Mouse (Mus musculus) embryonic facial prominence, embryonic 10.5 days (tissue): Measurements from ENCODE around the gene Suco. TPM values are rescaled to one million over a fixed set of nuclear protein-coding genes. Genes with fewer than 3 reads are reported as not detected.
A peak's percentile ranks its signal among the peaks of the same experiment; 100 is the strongest.

Experiments
- DNase-seq: peaks from one replicate; pipeline ENCODE4 v3.0.0-alpha.2; 2017; ENCODE audit warnings: low spot score
- H3K27ac ChIP-seq: fragments of 300-500 bp; sonication (generic); replicated peaks from 2 replicates; pipeline ENCODE4 v1.5.1; 2016; ENCODE audit warnings: mild to moderate bottlenecking
- H3K27me3 ChIP-seq: fragments of 300-500 bp; sonication (generic); replicated peaks from 2 replicates; pipeline ENCODE4 v1.6.1; 2016; ENCODE audit warnings: low read depth, mild to moderate bottlenecking; ENCODE audit not compliant: poor library complexity, severe bottlenecking
- H3K36me3 ChIP-seq: fragments of 300-500 bp; sonication (generic); replicated peaks from 2 replicates; pipeline ENCODE4 v1.6.1; 2016; ENCODE audit warnings: mild to moderate bottlenecking, moderate library complexity
- H3K4me1 ChIP-seq: fragments of 300-500 bp; sonication (generic); 2 replicates; pipeline ENCODE4 v1.6.1; 2016
- H3K4me3 ChIP-seq: fragments of 300-500 bp; sonication (generic); 2 replicates; pipeline ENCODE4 v1.5.1; 2016; ENCODE audit warnings: mild to moderate bottlenecking, moderate library complexity
- H3K9me3 ChIP-seq: fragments of 300-500 bp; sonication (generic); 2 replicates; pipeline ENCODE4 v1.6.1; 2016; ENCODE audit warnings: mild to moderate bottlenecking
- WGBS: fragments of 180-500 bp; shearing (Covaris S2); methylation state at CpG from one replicate; pipeline ENCODE4 v1.1.7; 2016; 5-methylcytosine and 5-hydroxymethylcytosine counted together
- polyA plus RNA-seq: library from polyadenylated mRNA; unstranded; fragments of >200 nt; fragmentation: Nextera tagmentation; extraction: Ambion mirVana; gene quantifications from 2 replicates; pipeline ENCODE4 v1.2.1, GENCODE M21; 2016

Suco gene
- 26.6 and 32.5 TPM in 2 replicates for polyA plus RNA-seq

DNA sequence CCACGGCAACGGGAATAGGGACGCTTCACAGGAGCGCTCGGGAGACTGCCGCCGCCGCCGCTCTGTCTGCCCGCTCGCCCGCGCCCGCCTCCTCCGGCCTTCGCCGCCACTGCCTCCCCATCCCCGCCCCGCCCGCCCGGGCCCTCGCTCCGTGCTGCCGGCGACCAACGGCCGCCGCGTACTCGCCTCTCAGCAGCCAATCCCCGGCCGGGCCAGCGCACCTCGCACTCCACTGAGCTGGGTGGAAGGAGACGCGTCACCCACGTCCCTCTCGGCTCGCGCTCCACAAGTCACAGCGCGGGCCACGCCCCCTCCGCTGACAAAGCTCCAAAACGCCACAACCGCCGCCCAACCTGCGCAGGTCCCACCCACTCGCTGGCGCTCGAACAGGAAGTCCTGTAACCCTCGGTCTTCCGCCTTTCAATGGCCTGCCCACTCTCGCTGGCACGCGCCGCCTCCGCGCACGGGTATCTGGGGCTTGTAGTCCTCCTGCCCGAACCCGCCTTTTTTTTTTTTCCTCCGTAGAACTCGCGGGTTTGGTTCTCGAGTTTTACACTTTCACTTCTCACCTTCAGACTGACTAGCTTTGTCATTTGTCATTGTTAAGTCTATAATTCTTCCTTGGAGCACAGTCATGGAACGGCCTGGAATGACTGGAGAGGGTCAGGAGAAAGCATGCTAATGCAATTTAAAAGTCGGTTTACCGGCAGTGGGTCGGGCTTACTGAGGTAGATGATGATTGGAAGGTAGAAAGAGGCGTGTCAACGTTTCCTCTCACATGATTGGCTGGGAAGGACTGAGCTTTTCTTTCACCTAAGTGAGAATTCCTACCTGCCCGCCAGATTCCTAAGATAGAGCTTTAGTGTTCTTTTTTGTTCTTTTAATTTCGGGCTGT lies at the start of gene Suco:
Gene Suco, minus strand, starts transcription at position 130 of the 895 bp plus-strand sequence.
- no peaks in the 10 kb centered on the region for H3K27me3 ChIP-seq
- peaks cover 30% of the 10 kb centered on the region for H3K4me1 ChIP-seq
- peak within 1 kb of the TSS; percentile 97 for H3K27ac ChIP-seq
- no peaks in the 10 kb centered on the region for H3K36me3 ChIP-seq
- peak; percentile 100 for DNase-seq
- H3K4me3 ChIP-seq: peak within 1 kb of the TSS; percentile 93
- under 1% methylated on average over 64 of the region's 74 CpGs for WGBS
- H3K9me3 ChIP-seq: no peaks in the 10 kb centered on the region

DNA sequence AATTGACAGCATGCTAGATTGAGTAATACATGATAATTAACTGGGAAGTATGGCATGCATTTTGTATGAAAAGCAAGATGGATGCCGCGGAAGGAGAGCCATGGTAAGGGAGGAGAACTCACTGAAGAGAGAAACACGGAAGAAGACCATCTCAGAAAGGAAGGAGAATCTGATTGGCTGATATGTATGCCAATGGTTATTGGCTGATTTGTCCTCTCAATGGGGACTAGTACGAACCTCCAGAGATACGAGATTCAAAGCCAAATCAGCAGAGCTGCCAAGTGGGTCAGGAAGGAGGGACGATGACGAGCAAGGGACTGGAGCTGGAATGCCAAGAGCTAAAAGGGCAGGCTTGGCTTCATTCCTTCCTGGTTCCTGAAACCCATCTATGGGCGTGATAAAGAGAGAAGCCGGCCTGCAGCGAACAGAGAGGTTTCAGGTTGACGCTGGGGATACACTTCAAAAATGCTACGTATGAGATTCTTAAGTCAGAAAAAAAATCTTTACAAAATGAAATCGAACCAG lies 48.9 kb upstream of the Suco start:
- H3K27me3 ChIP-seq: no peaks in the 10 kb centered on the region
- no peak overlapping the region for H3K27ac ChIP-seq
- no peak for DNase-seq
- no peak overlapping the region for H3K4me3 ChIP-seq
- no peaks in the 10 kb centered on the region for H3K9me3 ChIP-seq
- no peaks in the 10 kb centered on the region for H3K36me3 ChIP-seq
- peaks cover 5% of the 10 kb centered on the region; the same call in 1 of the 2 replicates for H3K4me1 ChIP-seq
- WGBS: 87% methylated on average over 13 of the region's 13 CpGs

DNA sequence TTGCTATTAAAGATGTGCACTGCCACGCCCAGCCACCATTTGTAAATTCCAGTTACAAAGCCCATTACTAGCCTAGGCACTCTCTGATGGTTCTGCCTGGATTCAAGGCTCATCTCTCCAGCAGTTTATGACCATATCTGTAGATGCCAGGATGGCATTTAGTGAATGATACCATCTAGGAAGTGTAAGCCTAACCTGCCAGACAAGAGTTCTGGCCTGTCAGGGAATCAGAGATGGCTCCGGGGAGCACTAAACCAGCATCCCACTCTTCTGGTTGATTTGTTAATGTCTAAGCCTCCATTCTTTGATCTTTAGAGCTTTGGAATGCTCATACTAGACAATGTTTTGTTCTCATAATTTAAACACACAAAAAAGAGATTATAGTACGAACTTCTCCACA lies 47.8 kb upstream of the Suco start:
- Histone ChIP-seq H3K27ac (no peak overlapping the region), H3K4me1 (peaks cover 14% of the 10 kb centered on the region), H3K9me3 (no peaks in the 10 kb centered on the region), H3K36me3 (no peaks in the 10 kb centered on the region), H3K4me3 (no peak overlapping the region), H3K27me3 (no peaks in the 10 kb centered on the region)
- DNase-seq: no peak
- WGBS: 81% methylated on average over 3 of the region's 3 CpGs

DNA sequence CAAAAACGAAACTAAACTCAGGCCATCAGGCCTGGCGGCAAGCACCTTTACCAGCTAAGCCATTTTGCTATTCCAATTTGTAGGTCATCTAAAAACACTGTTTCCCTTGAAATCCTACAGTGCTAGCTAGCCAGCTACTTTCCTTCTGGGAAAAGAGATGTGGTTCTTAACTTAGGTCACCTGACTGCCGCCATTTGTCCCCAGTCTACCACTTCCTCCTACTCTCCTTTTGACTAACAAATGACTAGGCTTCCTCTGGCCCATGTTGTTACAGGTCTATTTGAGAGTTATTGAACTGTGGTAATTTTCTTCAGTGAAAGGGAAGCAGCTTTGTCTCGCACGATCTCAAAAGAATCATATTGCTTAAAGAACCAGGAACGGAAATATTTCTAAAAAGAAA lies 45.4 kb upstream of the Suco start:
- H3K27me3 ChIP-seq: no peaks in the 10 kb centered on the region
- 83% methylated on average over 6 of the region's 6 CpGs for WGBS
- DNase-seq: no peak
- no peaks in the 10 kb centered on the region for H3K9me3 ChIP-seq
- no peak overlapping the region for H3K4me3 ChIP-seq
- peaks cover 31% of the 10 kb centered on the region for H3K4me1 ChIP-seq
- H3K27ac ChIP-seq: no peak overlapping the region
- H3K36me3 ChIP-seq: no peaks in the 10 kb centered on the region

DNA sequence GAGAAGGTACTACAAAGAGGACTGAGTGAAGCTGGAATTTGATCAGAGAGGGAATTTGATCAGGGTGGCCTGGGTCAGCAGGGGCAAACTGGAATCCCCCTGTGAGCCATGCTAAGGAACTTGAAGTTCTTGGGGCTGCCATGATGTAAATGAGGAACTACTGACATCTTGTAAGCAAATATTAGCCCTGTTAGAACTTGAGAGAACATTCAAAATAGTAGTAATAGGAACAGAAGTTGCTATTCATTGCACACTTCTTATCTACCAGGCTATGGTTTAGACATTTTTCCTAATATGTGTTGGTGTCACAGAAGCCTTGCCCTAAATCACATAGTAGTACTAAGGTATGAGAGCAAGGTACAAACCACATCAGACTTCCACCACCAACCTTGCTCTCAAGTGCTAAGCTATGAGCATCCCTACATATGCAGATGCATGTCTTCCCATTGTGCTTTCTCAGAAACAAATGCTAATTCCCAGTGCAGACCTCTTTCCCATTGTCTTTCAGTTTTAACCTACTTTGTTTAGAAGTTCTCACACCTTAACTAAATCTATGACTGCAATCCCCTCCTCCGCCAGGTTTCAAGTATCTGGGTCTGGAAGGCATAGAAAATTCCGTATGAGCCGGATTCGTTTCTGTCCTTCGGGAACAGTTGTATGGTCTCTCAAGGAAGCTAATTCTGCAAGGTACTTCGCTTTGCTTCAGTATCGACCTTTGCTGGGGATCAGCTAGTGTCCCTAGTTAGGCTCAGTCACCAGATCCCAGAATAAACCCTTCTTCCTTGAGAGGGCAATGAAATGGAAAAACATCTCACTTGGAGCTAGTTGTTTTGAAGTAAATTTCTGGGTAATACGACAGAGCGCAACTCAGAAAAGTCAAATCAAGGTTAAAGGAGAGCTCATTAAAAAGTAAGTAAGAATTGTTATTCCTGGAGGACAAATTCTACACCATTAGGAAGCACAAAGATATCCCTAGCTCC lies 44.3 kb upstream of the Suco start:
- Histone ChIP-seq H3K4me1 (peaks cover 41% of the 10 kb centered on the region), H3K9me3 (no peaks in the 10 kb centered on the region), H3K36me3 (no peaks in the 10 kb centered on the region), H3K27ac (no peak overlapping the region), H3K27me3 (no peaks in the 10 kb centered on the region), H3K4me3 (no peak overlapping the region)
- DNase-seq: no peak
- WGBS: 84% methylated on average over 9 of the region's 9 CpGs

DNA sequence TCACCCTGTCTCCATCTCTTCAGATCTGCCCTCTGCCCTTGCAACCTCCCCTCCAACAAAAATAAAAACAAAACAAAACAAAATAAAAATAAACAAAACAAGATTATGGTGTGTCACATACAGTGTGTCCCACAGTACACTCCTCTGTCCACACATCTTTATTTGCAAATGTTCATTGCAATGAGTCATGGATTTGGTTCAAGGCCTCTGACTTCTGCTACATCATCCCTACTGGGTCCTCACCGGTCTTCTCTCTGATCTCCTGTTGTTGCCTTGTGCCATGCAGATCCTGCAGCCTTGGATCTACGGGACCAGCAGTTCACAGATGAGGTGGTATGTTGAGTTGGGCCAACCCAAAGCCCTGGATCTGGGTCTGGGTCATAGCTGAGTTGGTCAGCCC lies 43.1 kb upstream of the Suco start:
- no peaks in the 10 kb centered on the region for H3K36me3 ChIP-seq
- 92% methylated on average over 2 of the region's 2 CpGs for WGBS
- H3K4me3 ChIP-seq: no peak overlapping the region
- H3K4me1 ChIP-seq: peaks cover 41% of the 10 kb centered on the region
- no peaks in the 10 kb centered on the region for H3K27me3 ChIP-seq
- H3K27ac ChIP-seq: no peak overlapping the region
- no peaks in the 10 kb centered on the region for H3K9me3 ChIP-seq
- no peak for DNase-seq

DNA sequence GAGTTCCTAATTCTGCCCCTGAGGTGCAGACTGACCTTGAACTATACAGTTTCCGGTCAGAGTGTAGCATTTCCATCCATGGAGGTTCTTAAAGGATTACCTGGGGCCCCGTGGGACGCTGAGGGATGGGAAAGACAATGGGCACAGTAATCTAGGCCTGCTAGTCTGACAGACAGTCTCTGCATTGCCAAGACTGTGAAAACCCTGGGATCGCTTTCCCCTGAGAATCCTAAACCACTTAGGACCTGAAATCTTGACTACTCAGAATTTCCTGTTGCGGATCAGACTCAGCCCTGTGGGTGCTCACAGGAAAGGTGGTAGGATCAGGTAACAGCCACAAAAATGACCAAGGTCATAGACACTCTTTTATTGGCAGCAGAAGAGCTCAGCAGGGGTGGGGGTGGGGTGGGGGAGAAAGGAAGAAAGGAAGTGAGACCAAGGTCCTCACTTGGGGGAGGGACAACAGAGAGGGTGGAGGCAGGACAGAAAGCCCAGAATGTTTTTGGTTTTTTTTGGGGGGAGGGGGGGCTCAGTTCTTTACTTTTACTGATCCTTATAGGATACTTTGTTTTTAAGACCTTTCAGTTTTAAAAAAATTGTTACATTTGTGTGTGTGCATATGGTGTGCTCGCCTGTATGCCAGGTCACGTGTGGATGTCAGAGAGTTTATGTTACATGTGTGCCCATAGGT lies 42.3 kb upstream of the Suco start:
- Histone ChIP-seq H3K9me3 (no peaks in the 10 kb centered on the region), H3K4me1 (peaks cover 41% of the 10 kb centered on the region), H3K27ac (peak overlapping the region; percentile 57), H3K27me3 (no peaks in the 10 kb centered on the region), H3K36me3 (no peaks in the 10 kb centered on the region), H3K4me3 (peak overlapping the region; percentile 3; the same call in 1 of the 2 replicates)
- WGBS: 37% methylated on average over 7 of the region's 7 CpGs
- DNase-seq: peak; percentile 44

DNA sequence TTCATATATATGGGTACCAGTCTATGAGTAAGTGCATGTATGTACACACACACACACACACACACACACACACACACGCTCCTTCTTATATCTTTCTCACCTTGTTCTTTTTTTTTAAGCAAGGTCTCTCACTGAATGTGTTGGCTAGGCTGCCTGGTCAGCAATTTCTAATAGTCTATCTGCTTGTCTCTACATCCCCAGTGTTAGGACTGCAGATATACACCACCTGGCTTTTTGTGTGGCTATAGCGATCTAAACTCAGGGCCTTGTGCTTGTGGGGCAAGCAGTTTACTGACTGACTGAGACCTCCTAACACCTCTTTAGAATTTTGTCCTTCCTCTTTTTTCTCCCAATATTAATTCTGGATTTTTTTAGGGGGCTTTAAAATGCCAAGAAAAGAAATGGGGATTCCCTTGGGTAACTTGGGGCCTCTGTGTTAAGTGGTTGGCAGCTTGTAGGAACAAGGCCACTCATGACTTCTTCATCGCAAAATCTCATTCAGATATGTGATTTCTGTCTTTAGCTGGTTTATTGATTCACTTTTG lies 41.5 kb upstream of the Suco start:
- DNase-seq: no peak
- 82% methylated on average over 3 of the region's 3 CpGs for WGBS
- Histone ChIP-seq H3K4me1 (peaks cover 45% of the 10 kb centered on the region), H3K9me3 (no peaks in the 10 kb centered on the region), H3K27me3 (no peaks in the 10 kb centered on the region), H3K36me3 (no peaks in the 10 kb centered on the region), H3K4me3 (no peak overlapping the region), H3K27ac (peak overlapping the region; percentile 57)

DNA sequence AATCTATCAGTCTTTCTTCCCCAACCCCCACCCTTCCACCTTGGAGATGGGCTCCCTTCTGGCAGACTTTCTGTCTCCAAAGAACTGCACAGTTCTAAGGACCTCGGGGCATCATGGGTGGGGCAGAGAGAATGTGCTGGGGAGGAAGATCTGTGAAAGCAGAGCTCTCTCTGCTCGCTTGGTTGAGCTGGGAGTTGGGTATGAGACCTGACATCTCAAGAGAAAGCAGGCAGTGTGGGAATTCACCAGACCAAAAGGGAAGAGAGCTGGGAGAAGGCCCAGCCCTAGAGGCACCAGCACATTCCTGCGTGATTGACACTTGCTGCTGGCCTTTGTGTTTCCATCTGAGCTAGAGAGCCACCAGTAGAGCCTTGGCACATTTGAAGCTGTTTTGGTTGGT lies 39.6 kb upstream of the Suco start:
- DNase-seq: peak; percentile 18

DNA sequence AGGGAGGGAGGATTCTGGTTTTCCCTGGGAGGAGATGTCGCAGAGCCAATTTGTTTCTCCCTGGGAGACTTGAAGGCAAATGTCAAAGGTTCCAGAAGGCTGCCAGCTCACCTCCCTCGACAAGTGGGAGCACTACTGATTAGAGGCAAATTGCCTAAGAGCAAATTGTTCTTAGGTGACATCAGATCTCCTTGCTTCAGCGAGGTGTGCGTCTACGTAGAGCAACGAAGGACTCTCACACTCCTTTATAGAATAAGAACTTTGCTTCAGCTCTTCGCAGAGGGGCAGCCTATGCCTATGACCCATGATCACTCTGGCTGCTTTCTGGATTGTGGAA lies 37.1 kb upstream of the Suco start:
- no peak for DNase-seq
- 71% methylated on average over 7 of the region's 7 CpGs for WGBS
- Histone ChIP-seq H3K4me1 (peaks cover 27% of the 10 kb centered on the region), H3K27me3 (no peaks in the 10 kb centered on the region), H3K36me3 (no peaks in the 10 kb centered on the region), H3K4me3 (no peak overlapping the region), H3K9me3 (no peaks in the 10 kb centered on the region), H3K27ac (no peak overlapping the region)

More for the DNA sequence above, 39.6 kb upstream of the Suco start:
- no peaks in the 10 kb centered on the region for H3K36me3 ChIP-seq
- no peak overlapping the region for H3K4me3 ChIP-seq
- H3K27ac ChIP-seq: peak overlapping the region; percentile 48; the same call in 1 of the 2 replicates
- peaks cover 45% of the 10 kb centered on the region for H3K4me1 ChIP-seq
- WGBS: 26% methylated on average over 3 of the region's 3 CpGs
- no peaks in the 10 kb centered on the region for H3K9me3 ChIP-seq
- H3K27me3 ChIP-seq: no peaks in the 10 kb centered on the region

DNA sequence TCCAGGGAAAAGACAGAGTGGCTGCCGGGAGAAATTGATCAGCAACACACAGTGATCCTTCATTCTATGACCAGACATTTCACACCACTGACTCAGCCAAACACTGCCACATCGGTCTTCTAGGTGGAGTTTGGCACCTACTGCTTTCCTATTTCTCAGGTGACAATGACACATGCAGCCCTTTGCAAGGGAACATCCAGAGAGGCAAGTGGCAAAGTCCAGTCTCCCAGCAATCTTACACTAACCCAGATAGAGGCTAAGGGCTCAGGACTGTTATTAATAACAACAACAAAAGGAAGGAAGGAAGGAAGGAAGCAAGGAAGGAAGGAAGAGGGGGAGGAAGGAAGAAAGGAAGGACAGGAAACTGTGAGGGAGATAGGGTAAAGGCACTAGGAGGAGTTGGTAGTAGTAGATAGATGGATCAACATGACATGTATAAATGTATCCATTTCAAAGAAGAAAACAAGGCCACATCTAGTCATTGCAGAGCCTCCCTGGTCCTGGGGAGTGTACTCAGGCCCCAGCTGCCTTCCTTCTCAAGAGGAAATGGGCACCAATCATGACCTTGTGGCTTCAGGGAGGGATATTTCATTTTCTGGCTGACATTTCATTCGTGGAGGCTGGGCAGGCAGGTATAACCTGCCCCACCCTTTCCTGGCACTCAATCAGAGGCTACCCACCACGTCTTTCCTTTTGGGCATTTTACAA lies 36.6 kb upstream of the Suco start:
- Histone ChIP-seq H3K27me3 (no peaks in the 10 kb centered on the region), H3K4me1 (peaks cover 24% of the 10 kb centered on the region), H3K36me3 (no peaks in the 10 kb centered on the region), H3K9me3 (no peaks in the 10 kb centered on the region), H3K27ac (no peak overlapping the region), H3K4me3 (no peak overlapping the region)
- DNase-seq: no peak
- WGBS: 67% methylated on average over 4 of the region's 4 CpGs
